Mouse (Mus musculus): Measurements from ENCODE around the gene Apoe.

The Apoe gene

GRCm38 (mm10) chr7:19698907-19699826 lies at the start of gene Apoe:
Apoe (minus strand) TSS chr7:19699188.
- peak; percentile 48 to 53 for DNase-seq (ENCODE audit: low spot score in 2 of 2)

- DNase-seq (ENCODE audit: low spot score in 2 of 2): no peak
Observed at GRCm38 (mm10) chr7:19747420-19748218, 48.6 kb upstream of the Apoe start.

GRCm38 (mm10) chr7:19746426-19747201 lies 47.6 kb upstream of the Apoe start:
- no peak for DNase-seq (ENCODE audit: low spot score in 2 of 2)

GRCm38 (mm10) chr7:19745971-19746370 lies 47.0 kb upstream of the Apoe start:
- DNase-seq (ENCODE audit: low spot score in 2 of 2): no peak

- no peak for DNase-seq (ENCODE audit: low spot score in 2 of 2)
Observed at GRCm38 (mm10) chr7:19744590-19745385, 45.8 kb upstream of the Apoe start.

- no peak for DNase-seq (ENCODE audit: low spot score in 2 of 2)
Observed at GRCm38 (mm10) chr7:19743791-19744190, 44.8 kb upstream of the Apoe start.

- no peak for DNase-seq (ENCODE audit: low spot score in 2 of 2)
Observed at GRCm38 (mm10) chr7:19742468-19742867, 43.5 kb upstream of the Apoe start.

GRCm38 (mm10) chr7:19741329-19742031 lies 42.5 kb upstream of the Apoe start:
- no peak for DNase-seq (ENCODE audit: low spot score in 2 of 2)

GRCm38 (mm10) chr7:19740269-19740668 lies 41.3 kb upstream of the Apoe start:
- no peak for DNase-seq (ENCODE audit: low spot score in 2 of 2)

GRCm38 (mm10) chr7:19738771-19739170 lies 39.8 kb upstream of the Apoe start:
- no peak for DNase-seq (ENCODE audit: low spot score in 2 of 2)

GRCm38 (mm10) chr7:19736389-19737057 lies 37.5 kb upstream of the Apoe start:
- DNase-seq (ENCODE audit: low spot score in 2 of 2): no peak

- DNase-seq (ENCODE audit: low spot score in 2 of 2): no peak
Observed at GRCm38 (mm10) chr7:19734178-19734666, 35.2 kb upstream of the Apoe start.

- DNase-seq (ENCODE audit: low spot score in 2 of 2): no peak
Observed at GRCm38 (mm10) chr7:19726541-19726940, 27.6 kb upstream of the Apoe start.

GRCm38 (mm10) chr7:19724167-19724566 lies 25.2 kb upstream of the Apoe start:
- DNase-seq (ENCODE audit: low spot score in 2 of 2): no peak

- DNase-seq (ENCODE audit: low spot score in 2 of 2): no peak
Observed at GRCm38 (mm10) chr7:19722754-19723195, 23.8 kb upstream of the Apoe start.

- DNase-seq (ENCODE audit: low spot score in 2 of 2): no peak
Observed at GRCm38 (mm10) chr7:19719200-19719599, 20.2 kb upstream of the Apoe start.

- no peak for DNase-seq (ENCODE audit: low spot score in 2 of 2)
Observed at GRCm38 (mm10) chr7:19718297-19718952, 19.4 kb upstream of the Apoe start.

GRCm38 (mm10) chr7:19717346-19717745 lies 18.4 kb upstream of the Apoe start:
- no peak for DNase-seq (ENCODE audit: low spot score in 2 of 2)

GRCm38 (mm10) chr7:19716822-19717221 lies 17.8 kb upstream of the Apoe start:
- no peak for DNase-seq (ENCODE audit: low spot score in 2 of 2)

Data from right cerebral cortex, adult 2 months (tissue).